Mouse (Mus musculus): ENCODE results near the gene Ppfibp1. TPM values are rescaled to one million over a fixed set of nuclear protein-coding genes. Genes with fewer than 3 reads are reported as not detected.

Ppfibp1 gene
- polyA plus RNA-seq, 1 experiment: 15.5 TPM

GRCm38 (mm10) chr6:146984569-146984968 lies 96.3 kb downstream of the Ppfibp1 start:
- Histone ChIP-seq H3K4me1 (ENCODE audit: control insufficient read depth, insufficient read depth, low read length) (no peaks in the 10 kb centered on the region), H3K27ac (ENCODE audit: control insufficient read depth, insufficient read depth, low read depth, low read length, poor library complexity) (no peak overlapping the region), H3K4me3 (replicated peaks; ENCODE audit: control insufficient read depth, low read depth, low read length) (no peak overlapping the region)
- TF ChIP-seq CTCF (IDR thresholded peaks at IDR 0.05; ENCODE audit: control insufficient read depth, insufficient read depth, low read length): no peak
- no peak for TF ChIP-seq POLR2A (IDR thresholded peaks at IDR 0.05; ENCODE audit: borderline replicate concordance, control insufficient read depth, low read depth, low read length)
- 74% methylated on average over 3 of the region's 3 CpGs for WGBS

DNA sequence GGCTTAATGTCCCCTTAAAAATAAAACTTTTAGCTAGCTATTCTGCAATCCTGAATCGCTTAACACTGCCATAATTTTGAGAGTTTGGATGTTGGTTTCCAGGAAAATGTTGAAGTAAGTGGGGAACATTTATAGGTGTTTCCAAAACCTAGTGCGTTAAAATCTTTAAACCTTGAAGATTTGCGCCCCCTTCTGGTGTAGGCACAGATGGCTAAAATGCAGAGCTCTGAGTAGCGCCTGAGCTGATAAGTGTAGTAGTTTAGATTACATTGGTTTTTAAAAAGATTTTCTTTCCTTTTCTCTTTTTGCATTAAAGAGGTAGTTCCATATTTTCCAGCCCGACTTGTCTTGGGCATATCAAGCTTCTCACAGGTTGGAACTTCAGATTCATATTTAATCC lies 105.9 kb downstream of the Ppfibp1 start:
- H3K4me1 ChIP-seq (ENCODE audit: control insufficient read depth, insufficient read depth, low read length): no peaks in the 10 kb centered on the region
- no peak for TF ChIP-seq POLR2A (IDR thresholded peaks at IDR 0.05; ENCODE audit: borderline replicate concordance, control insufficient read depth, low read depth, low read length)
- TF ChIP-seq CTCF (IDR thresholded peaks at IDR 0.05; ENCODE audit: control insufficient read depth, insufficient read depth, low read length): 0 out of 2 replicates have a peak, but pooled peaks have one; percentile 30
- WGBS: 34% methylated on average over 5 of the region's 5 CpGs
- H3K27ac ChIP-seq (ENCODE audit: control insufficient read depth, insufficient read depth, low read depth, low read length, poor library complexity): no peak overlapping the region
- H3K4me3 ChIP-seq (replicated peaks; ENCODE audit: control insufficient read depth, low read depth, low read length): no peak overlapping the region

DNA sequence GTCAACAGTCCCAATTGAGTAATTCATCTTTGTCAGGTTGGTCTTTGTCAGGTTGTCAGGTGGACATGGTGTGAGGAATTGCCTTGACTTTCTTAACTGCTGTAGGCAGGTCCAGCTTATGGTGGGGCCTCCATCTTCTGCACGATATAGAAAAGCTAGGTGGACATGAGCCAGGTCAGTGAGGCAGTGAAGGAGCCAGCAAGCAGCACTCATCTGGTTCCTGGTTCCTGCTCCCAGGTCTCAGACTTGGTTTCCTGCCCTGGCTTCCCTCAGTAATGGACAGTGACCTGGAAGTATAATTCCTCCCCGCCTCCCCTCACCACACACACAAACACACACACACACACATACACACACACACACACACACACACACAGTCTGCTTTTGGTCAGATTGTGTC lies 107.1 kb downstream of the Ppfibp1 start:
- TF ChIP-seq CTCF (IDR thresholded peaks at IDR 0.05; ENCODE audit: control insufficient read depth, insufficient read depth, low read length) (no peak), POLR2A (IDR thresholded peaks at IDR 0.05; ENCODE audit: borderline replicate concordance, control insufficient read depth, low read depth, low read length) (no peak)
- Histone ChIP-seq H3K4me3 (replicated peaks; ENCODE audit: control insufficient read depth, low read depth, low read length) (no peak overlapping the region), H3K27ac (ENCODE audit: control insufficient read depth, insufficient read depth, low read depth, low read length, poor library complexity) (no peak overlapping the region), H3K4me1 (ENCODE audit: control insufficient read depth, insufficient read depth, low read length) (no peaks in the 10 kb centered on the region)
- 77% methylated on average over 2 of the region's 2 CpGs for whole genome bisulfite sequencing

GRCm38 (mm10) chr6:146995878-146996277 lies 107.6 kb downstream of the Ppfibp1 start:
- H3K4me1 ChIP-seq (ENCODE audit: control insufficient read depth, insufficient read depth, low read length): no peaks in the 10 kb centered on the region
- H3K4me3 ChIP-seq (replicated peaks; ENCODE audit: control insufficient read depth, low read depth, low read length): no peak overlapping the region
- TF ChIP-seq CTCF (IDR thresholded peaks at IDR 0.05; ENCODE audit: control insufficient read depth, insufficient read depth, low read length) (no peak), POLR2A (IDR thresholded peaks at IDR 0.05; ENCODE audit: borderline replicate concordance, control insufficient read depth, low read depth, low read length) (no peak)
- H3K27ac ChIP-seq (ENCODE audit: control insufficient read depth, insufficient read depth, low read depth, low read length, poor library complexity): no peak overlapping the region
- WGBS: 83% methylated on average over 6 of the region's 6 CpGs

GRCm38 (mm10) chr6:146997006-146997405 lies 108.7 kb downstream of the Ppfibp1 start:
- Histone ChIP-seq H3K27ac (ENCODE audit: control insufficient read depth, insufficient read depth, low read depth, low read length, poor library complexity) (no peak overlapping the region), H3K4me3 (replicated peaks; ENCODE audit: control insufficient read depth, low read depth, low read length) (no peak overlapping the region), H3K4me1 (ENCODE audit: control insufficient read depth, insufficient read depth, low read length) (no peaks in the 10 kb centered on the region)
- no peak for TF ChIP-seq POLR2A (IDR thresholded peaks at IDR 0.05; ENCODE audit: borderline replicate concordance, control insufficient read depth, low read depth, low read length)
- no peak for TF ChIP-seq CTCF (IDR thresholded peaks at IDR 0.05; ENCODE audit: control insufficient read depth, insufficient read depth, low read length)
- WGBS: 82% methylated on average over 6 of the region's 6 CpGs

DNA sequence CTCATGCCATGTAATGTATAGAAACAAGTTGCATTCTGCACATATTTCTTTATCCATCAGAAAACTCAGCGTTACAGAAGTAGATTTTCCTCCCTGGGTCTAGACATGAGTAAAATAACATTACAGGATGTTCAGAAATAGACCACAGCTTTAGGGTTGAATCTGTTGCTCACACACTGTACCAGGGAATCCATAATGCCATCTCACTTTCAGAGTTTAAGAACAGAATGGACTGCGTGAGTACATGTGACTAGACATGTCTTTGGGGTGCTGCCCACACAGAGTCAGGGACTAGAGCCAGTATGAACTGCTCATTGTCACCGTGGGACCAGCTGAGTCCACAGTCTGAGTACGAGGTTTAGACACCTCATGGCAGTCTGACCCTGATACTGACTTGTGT lies 110.4 kb downstream of the Ppfibp1 start:
- TF ChIP-seq POLR2A (IDR thresholded peaks at IDR 0.05; ENCODE audit: borderline replicate concordance, control insufficient read depth, low read depth, low read length) (no peak), CTCF (IDR thresholded peaks at IDR 0.05; ENCODE audit: control insufficient read depth, insufficient read depth, low read length) (no peak)
- H3K27ac ChIP-seq (ENCODE audit: control insufficient read depth, insufficient read depth, low read depth, low read length, poor library complexity): no peak overlapping the region
- WGBS: 88% methylated on average over 4 of the region's 4 CpGs
- H3K4me3 ChIP-seq (replicated peaks; ENCODE audit: control insufficient read depth, low read depth, low read length): no peak overlapping the region
- no peaks in the 10 kb centered on the region for H3K4me1 ChIP-seq (ENCODE audit: control insufficient read depth, insufficient read depth, low read length)

DNA sequence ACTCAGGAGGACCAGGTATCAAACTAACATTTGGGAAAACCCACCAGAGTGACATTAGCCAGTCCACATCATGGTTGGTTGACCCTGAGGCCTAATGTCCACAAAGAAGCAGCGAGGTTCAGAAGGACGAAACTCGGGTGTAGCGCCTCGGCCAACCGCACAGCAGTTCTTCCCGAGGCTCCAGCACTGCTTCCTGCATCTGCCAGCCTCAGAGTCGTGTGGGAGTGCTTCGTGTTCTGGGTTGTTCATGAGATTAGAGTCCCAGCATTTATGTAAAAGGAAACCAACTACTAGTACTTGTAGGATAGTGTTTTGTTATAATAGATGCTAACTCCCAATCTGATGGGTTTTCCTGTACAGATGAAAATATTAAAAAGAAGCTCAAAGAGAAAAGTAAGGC lies 111.0 kb downstream of the Ppfibp1 start:
- WGBS: 75% methylated on average over 9 of the region's 9 CpGs

GRCm38 (mm10) chr6:146999755-147000154 lies 111.5 kb downstream of the Ppfibp1 start:
- TF ChIP-seq CTCF (IDR thresholded peaks at IDR 0.05; ENCODE audit: control insufficient read depth, insufficient read depth, low read length) (no peak), POLR2A (IDR thresholded peaks at IDR 0.05; ENCODE audit: borderline replicate concordance, control insufficient read depth, low read depth, low read length) (no peak)
- no peak overlapping the region for H3K4me3 ChIP-seq (replicated peaks; ENCODE audit: control insufficient read depth, low read depth, low read length)
- no peaks in the 10 kb centered on the region for H3K4me1 ChIP-seq (ENCODE audit: control insufficient read depth, insufficient read depth, low read length)
- WGBS: 63% methylated on average over 2 of the region's 2 CpGs
- no peak overlapping the region for H3K27ac ChIP-seq (ENCODE audit: control insufficient read depth, insufficient read depth, low read depth, low read length, poor library complexity)

More for the DNA sequence above, 111.0 kb downstream of the Ppfibp1 start:
- Histone ChIP-seq H3K27ac (ENCODE audit: control insufficient read depth, insufficient read depth, low read depth, low read length, poor library complexity) (no peak overlapping the region), H3K4me3 (replicated peaks; ENCODE audit: control insufficient read depth, low read depth, low read length) (no peak overlapping the region), H3K4me1 (ENCODE audit: control insufficient read depth, insufficient read depth, low read length) (no peaks in the 10 kb centered on the region)
- TF ChIP-seq CTCF (IDR thresholded peaks at IDR 0.05; ENCODE audit: control insufficient read depth, insufficient read depth, low read length) (no peak), POLR2A (IDR thresholded peaks at IDR 0.05; ENCODE audit: borderline replicate concordance, control insufficient read depth, low read depth, low read length) (no peak)

DNA sequence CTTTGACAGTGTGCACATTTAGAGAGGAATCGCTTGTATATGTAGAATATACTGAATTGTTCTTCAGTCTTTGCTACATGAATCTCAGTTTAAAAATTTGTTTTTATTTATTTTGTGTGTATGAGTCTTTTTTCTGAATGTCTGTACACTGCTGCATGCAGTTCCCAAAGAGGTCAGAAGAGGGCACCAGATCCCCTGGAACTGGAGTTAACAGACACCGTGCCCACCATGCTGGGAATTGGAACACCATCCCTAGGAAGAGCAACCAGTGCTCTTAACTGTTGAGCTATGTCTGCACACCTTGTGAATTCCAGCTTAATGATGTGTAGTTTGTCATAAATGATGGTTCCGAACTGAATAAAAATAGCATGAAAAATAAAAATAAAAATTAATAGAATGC lies 119.9 kb downstream of the Ppfibp1 start:
- 68% methylated on average over 3 of the region's 3 CpGs for WGBS

More for the DNA sequence above, 119.9 kb downstream of the Ppfibp1 start:
- TF ChIP-seq CTCF (IDR thresholded peaks at IDR 0.05; ENCODE audit: control insufficient read depth, insufficient read depth, low read length) (peak; percentile 80), POLR2A (IDR thresholded peaks at IDR 0.05; ENCODE audit: borderline replicate concordance, control insufficient read depth, low read depth, low read length) (no peak)
- no peak overlapping the region for H3K4me3 ChIP-seq (replicated peaks; ENCODE audit: control insufficient read depth, low read depth, low read length)
- no peak overlapping the region for H3K27ac ChIP-seq (ENCODE audit: control insufficient read depth, insufficient read depth, low read depth, low read length, poor library complexity)
- H3K4me1 ChIP-seq (ENCODE audit: control insufficient read depth, insufficient read depth, low read length): no peaks in the 10 kb centered on the region
